Mouse (Mus musculus) liver, postnatal 0 days (tissue): ENCODE results near the gene Nrp2.

Source experiments
- CTCF ChIP-seq: sonication (generic); IDR thresholded peaks from 2 replicates; pipeline ENCODE4 v1.5.1; 2016; ENCODE audit warnings: antibody characterized with exemption, low read depth
- EP300 ChIP-seq: IDR thresholded peaks from 2 replicates; pipeline ENCODE4 v1.6.1; 2016; ENCODE audit warnings: antibody characterized with exemption, low read depth, mild to moderate bottlenecking

DNA sequence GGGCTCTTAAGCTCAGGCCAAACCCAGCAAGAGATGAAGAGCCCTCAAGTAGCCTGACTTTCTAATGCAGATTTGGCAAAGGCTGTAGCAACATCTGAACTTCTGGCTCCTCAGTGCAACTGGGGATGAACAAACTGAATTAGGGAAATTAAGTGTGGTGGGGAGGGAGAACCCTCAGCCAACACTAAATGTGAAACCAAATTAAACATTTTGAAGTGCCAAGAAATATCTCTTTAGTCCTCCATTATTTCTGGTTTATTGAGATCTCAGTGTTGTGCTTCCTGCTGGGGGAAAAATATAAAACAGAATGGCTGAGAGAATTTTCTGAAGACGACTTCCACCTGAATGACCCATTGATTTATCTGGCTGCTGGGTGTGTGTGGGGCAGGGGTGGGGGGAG, 102.9 kb downstream of the Nrp2 start:
- TF ChIP-seq CTCF: no peak
- no peak for TF ChIP-seq EP300
